Mouse (Mus musculus) heart, adult 2 months (tissue): ENCODE measurements around the gene Dcaf17.

ENCODE experiments used
- CTCF ChIP-seq: fragments of 200-600 bp; IDR thresholded peaks from 2 replicates; pipeline ENCODE4 v1.8.1; 2022; ENCODE audit warnings: antibody characterized with exemption, mild to moderate bottlenecking, moderate library complexity
- EP300 ChIP-seq: fragments of 200-500 bp; IDR thresholded peaks from 2 replicates; pipeline ENCODE4 v1.6.1; 2011; ENCODE audit warnings: low read depth, low read length, control low read depth; ENCODE audit not compliant: insufficient read depth

DNA sequence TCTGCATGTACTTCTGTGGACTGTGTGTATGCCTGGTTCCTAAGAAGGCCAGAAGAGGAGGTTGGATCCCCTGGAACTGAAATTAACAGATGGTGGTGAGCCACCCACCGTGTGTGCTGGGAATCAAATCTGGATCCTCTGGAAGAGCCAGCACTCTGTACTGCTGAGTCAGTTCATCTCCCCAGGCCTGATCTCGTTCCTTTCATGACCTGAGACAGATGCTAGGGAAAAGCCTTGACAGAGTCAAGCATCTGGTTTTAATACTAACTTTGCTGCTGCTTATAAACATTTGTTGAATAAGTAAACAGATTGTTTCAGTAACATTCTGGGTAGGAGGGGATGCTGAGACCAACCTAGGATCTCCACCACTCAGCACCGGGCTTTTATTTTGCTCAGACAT is 53.4 kb downstream of the Dcaf17 start:
- no peak for TF ChIP-seq CTCF
- no peak for TF ChIP-seq EP300
